Mouse (Mus musculus) layer of hippocampus, postnatal 10 days (tissue): Measurements from ENCODE around the gene Ppp2r3d. TPM values are rescaled to one million over a fixed set of nuclear protein-coding genes. Genes with fewer than 3 reads are reported as not detected.

Experiments
- DNase-seq, 2 experiments: peaks; one replicate each; pipeline ENCODE4 v3.0.0; 2021; ENCODE audit warnings: low spot score in 2 of 2
- total RNA-seq, 2 experiments: library from RNA; stranded (reverse); gene quantifications; 2 replicates each; pipeline ENCODE4 v1.2.3; 2021

The Ppp2r3d gene
- total RNA-seq, 2 experiments from 2014 or later = 110 to 113 TPM

- DNase-seq = no peak
These were observed 63.8 kb downstream of the Ppp2r3d start for GRCm38 (mm10) chr9:124412921-124413320.

DNA sequence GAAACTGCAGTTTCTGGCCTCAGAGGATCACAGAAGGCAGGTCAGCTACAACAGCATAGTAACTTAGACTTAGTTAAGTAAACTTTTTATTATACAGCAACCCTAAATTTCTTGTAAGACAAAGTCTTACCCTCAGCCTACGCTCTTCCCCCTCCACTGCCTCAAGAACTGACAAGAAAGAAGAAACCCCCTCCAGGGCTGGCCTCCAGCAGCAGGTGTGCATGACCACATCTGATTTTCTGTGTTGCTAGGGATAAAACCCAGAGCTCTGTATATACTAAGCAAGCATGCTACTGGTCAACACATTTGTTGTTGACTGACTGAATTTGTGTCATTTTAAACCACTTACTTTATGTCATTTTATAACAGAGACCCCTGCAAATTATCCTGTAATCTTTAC lies 65.1 kb downstream of the Ppp2r3d start:
- DNase-seq = no peak

- no peak for DNase-seq
These were observed 68.1 kb downstream of the Ppp2r3d start for GRCm38 (mm10) chr9:124408564-124408963.

Other genes with a start within 250 kb of the Ppp2r3d start
- gene 2010315B03Rik, start 164.2 kb downstream of the Ppp2r3d start, total RNA-seq = 10 to 100 TPM; 14.7 to 18.2 TPM
- gene Gm21836, start 16.9 kb upstream of the Ppp2r3d start, total RNA-seq = not detected